Mouse (Mus musculus): ENCODE results near the gene Msx3.

DNA sequence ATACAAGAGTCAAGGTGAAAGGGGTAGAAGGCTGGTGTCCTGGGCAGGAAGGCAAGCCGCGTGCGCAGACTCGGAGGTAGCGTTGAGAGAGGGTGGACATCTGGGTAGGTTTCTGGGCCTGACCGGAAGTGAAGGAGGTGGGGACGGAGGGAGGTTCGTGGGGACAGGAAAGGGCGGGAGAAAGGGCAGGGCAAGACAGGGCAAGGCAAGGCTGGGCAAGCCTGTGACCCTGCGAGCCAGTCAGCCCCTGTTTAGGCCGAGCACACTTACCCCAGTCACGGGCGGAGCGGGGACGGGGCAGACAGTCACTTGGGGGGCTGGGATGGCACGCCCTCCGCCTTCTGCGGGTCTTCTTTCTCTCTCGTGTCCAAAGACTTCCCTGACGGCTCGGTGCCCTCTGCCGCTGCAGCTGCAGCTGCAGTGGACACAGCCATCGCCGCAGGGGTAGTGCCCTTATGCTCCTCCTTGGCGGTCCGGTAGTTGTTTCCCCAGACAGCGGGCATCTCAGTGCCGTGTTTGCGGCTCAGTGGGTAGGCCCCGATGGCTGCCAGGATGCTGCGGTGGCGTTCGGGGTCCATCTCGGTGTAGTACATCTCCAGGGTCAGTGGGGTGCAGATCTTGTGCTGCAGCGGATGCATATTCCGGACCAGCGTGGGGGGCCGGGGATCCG lies 21.3 kb upstream of the Msx3 start:
- no peak for TF ChIP-seq TAL1 (IDR thresholded peaks at IDR 0.05; ENCODE audit: low read length)
- no peak for TF ChIP-seq GATA1 (IDR thresholded peaks at IDR 0.05; ENCODE audit: low read length)

Measured in erythroblast, embryonic 14.5 days (primary cell).